Mouse (Mus musculus): ENCODE results near the gene Ice2. TPM values are rescaled to one million over a fixed set of nuclear protein-coding genes. Genes with fewer than 3 reads are reported as not detected.

Gene Ice2
- polyA plus RNA-seq, 1 experiment: 8.4 TPM

- DNase-seq: no peak
- Histone ChIP-seq H3K27me3 (ENCODE audit: control insufficient read depth, insufficient read depth, low read length) (no peaks in the 10 kb centered on the region), H3K27ac (ENCODE audit: insufficient read depth, low read length) (no peak overlapping the region), H3K4me3 (replicated peaks; ENCODE audit: insufficient read depth, low read depth, low read length) (no peak overlapping the region), H3K4me1 (ENCODE audit: control insufficient read depth, insufficient read depth, low read length) (no peaks in the 10 kb centered on the region)
- TF ChIP-seq CTCF (IDR thresholded peaks at IDR 0.05; ENCODE audit: borderline replicate concordance, insufficient read depth, low read depth, low read length) (no peak), POLR2A (IDR thresholded peaks at IDR 0.05; ENCODE audit: borderline replicate concordance, insufficient read depth, low read length) (no peak)
- 97% methylated on average over 1 of the region's 1 CpGs for WGBS
Measured at GRCm38 (mm10) chr9:69419476-69419875, 21.8 kb downstream of the Ice2 start.

- peak in 1 of 2 experiments; percentile 4 for DNase-seq
- TF ChIP-seq POLR2A (IDR thresholded peaks at IDR 0.05; ENCODE audit: borderline replicate concordance, insufficient read depth, low read length) (no peak), CTCF (IDR thresholded peaks at IDR 0.05; ENCODE audit: borderline replicate concordance, insufficient read depth, low read depth, low read length) (no peak)
- H3K27ac ChIP-seq (ENCODE audit: insufficient read depth, low read length): no peak overlapping the region
- H3K4me3 ChIP-seq (replicated peaks; ENCODE audit: insufficient read depth, low read depth, low read length): no peak overlapping the region
- no peaks in the 10 kb centered on the region for H3K4me1 ChIP-seq (ENCODE audit: control insufficient read depth, insufficient read depth, low read length)
- 79% methylated on average over 3 of the region's 3 CpGs for WGBS
- no peaks in the 10 kb centered on the region for H3K27me3 ChIP-seq (ENCODE audit: control insufficient read depth, insufficient read depth, low read length)
Measured at GRCm38 (mm10) chr9:69430531-69430930, 32.8 kb downstream of the Ice2 start.

- no peak overlapping the region for H3K27ac ChIP-seq (ENCODE audit: insufficient read depth, low read length)
- no peaks in the 10 kb centered on the region for H3K4me1 ChIP-seq (ENCODE audit: control insufficient read depth, insufficient read depth, low read length)
- WGBS: 49% methylated on average over 6 of the region's 6 CpGs
- no peaks in the 10 kb centered on the region for H3K27me3 ChIP-seq (ENCODE audit: control insufficient read depth, insufficient read depth, low read length)
- DNase-seq: no peak
- TF ChIP-seq POLR2A (IDR thresholded peaks at IDR 0.05; ENCODE audit: borderline replicate concordance, insufficient read depth, low read length): no peak
- TF ChIP-seq CTCF (IDR thresholded peaks at IDR 0.05; ENCODE audit: borderline replicate concordance, insufficient read depth, low read depth, low read length): no peak
- no peak overlapping the region for H3K4me3 ChIP-seq (replicated peaks; ENCODE audit: insufficient read depth, low read depth, low read length)
Measured at GRCm38 (mm10) chr9:69431863-69432555, 34.3 kb downstream of the Ice2 start.

GRCm38 (mm10) chr9:69435194-69435593, 37.5 kb downstream of the Ice2 start:
- no peaks in the 10 kb centered on the region for H3K4me1 ChIP-seq (ENCODE audit: control insufficient read depth, insufficient read depth, low read length)
- TF ChIP-seq POLR2A (IDR thresholded peaks at IDR 0.05; ENCODE audit: borderline replicate concordance, insufficient read depth, low read length) (no peak), CTCF (IDR thresholded peaks at IDR 0.05; ENCODE audit: borderline replicate concordance, insufficient read depth, low read depth, low read length) (no peak)
- DNase-seq: no peak
- H3K27me3 ChIP-seq (ENCODE audit: control insufficient read depth, insufficient read depth, low read length): no peaks in the 10 kb centered on the region
- H3K27ac ChIP-seq (ENCODE audit: insufficient read depth, low read length): no peak overlapping the region
- WGBS: 63% methylated on average over 10 of the region's 10 CpGs
- no peak overlapping the region for H3K4me3 ChIP-seq (replicated peaks; ENCODE audit: insufficient read depth, low read depth, low read length)

- no peak for DNase-seq
- no peaks in the 10 kb centered on the region for H3K4me1 ChIP-seq (ENCODE audit: control insufficient read depth, insufficient read depth, low read length)
- H3K27me3 ChIP-seq (ENCODE audit: control insufficient read depth, insufficient read depth, low read length): no peaks in the 10 kb centered on the region
- TF ChIP-seq CTCF (IDR thresholded peaks at IDR 0.05; ENCODE audit: borderline replicate concordance, insufficient read depth, low read depth, low read length): no peak
- TF ChIP-seq POLR2A (IDR thresholded peaks at IDR 0.05; ENCODE audit: borderline replicate concordance, insufficient read depth, low read length): no peak
- no peak overlapping the region for H3K27ac ChIP-seq (ENCODE audit: insufficient read depth, low read length)
- H3K4me3 ChIP-seq (replicated peaks; ENCODE audit: insufficient read depth, low read depth, low read length): no peak overlapping the region
Measured at GRCm38 (mm10) chr9:69435662-69436061, 38.0 kb downstream of the Ice2 start.

GRCm38 (mm10) chr9:69439805-69440357, 42.2 kb downstream of the Ice2 start:
- Histone ChIP-seq H3K27me3 (ENCODE audit: control insufficient read depth, insufficient read depth, low read length) (no peaks in the 10 kb centered on the region), H3K4me1 (ENCODE audit: control insufficient read depth, insufficient read depth, low read length) (no peaks in the 10 kb centered on the region), H3K4me3 (replicated peaks; ENCODE audit: insufficient read depth, low read depth, low read length) (no peak overlapping the region), H3K27ac (ENCODE audit: insufficient read depth, low read length) (no peak overlapping the region)
- no peak for TF ChIP-seq POLR2A (IDR thresholded peaks at IDR 0.05; ENCODE audit: borderline replicate concordance, insufficient read depth, low read length)
- TF ChIP-seq CTCF (IDR thresholded peaks at IDR 0.05; ENCODE audit: borderline replicate concordance, insufficient read depth, low read depth, low read length): no peak
- DNase-seq: no peak
- 27% methylated on average over 7 of the region's 7 CpGs for WGBS

- no peak for TF ChIP-seq CTCF (IDR thresholded peaks at IDR 0.05; ENCODE audit: borderline replicate concordance, insufficient read depth, low read depth, low read length)
- TF ChIP-seq POLR2A (IDR thresholded peaks at IDR 0.05; ENCODE audit: borderline replicate concordance, insufficient read depth, low read length): no peak
- Histone ChIP-seq H3K27me3 (ENCODE audit: control insufficient read depth, insufficient read depth, low read length) (no peaks in the 10 kb centered on the region), H3K4me1 (ENCODE audit: control insufficient read depth, insufficient read depth, low read length) (no peaks in the 10 kb centered on the region), H3K4me3 (replicated peaks; ENCODE audit: insufficient read depth, low read depth, low read length) (no peak overlapping the region), H3K27ac (ENCODE audit: insufficient read depth, low read length) (no peak overlapping the region)
- DNase-seq: no peak
- WGBS: 74% methylated on average over 6 of the region's 6 CpGs
Measured at GRCm38 (mm10) chr9:69442471-69443038, 44.8 kb downstream of the Ice2 start.

GRCm38 (mm10) chr9:69443203-69443602, 45.5 kb downstream of the Ice2 start:
- no peak for DNase-seq
- 34% methylated on average over 3 of the region's 3 CpGs for WGBS

More at GRCm38 (mm10) chr9:69443203-69443602, 45.5 kb downstream of the Ice2 start:
- no peak overlapping the region for H3K27ac ChIP-seq (ENCODE audit: insufficient read depth, low read length)
- TF ChIP-seq POLR2A (IDR thresholded peaks at IDR 0.05; ENCODE audit: borderline replicate concordance, insufficient read depth, low read length) (no peak), CTCF (IDR thresholded peaks at IDR 0.05; ENCODE audit: borderline replicate concordance, insufficient read depth, low read depth, low read length) (no peak)
- H3K4me1 ChIP-seq (ENCODE audit: control insufficient read depth, insufficient read depth, low read length): no peaks in the 10 kb centered on the region
- no peak overlapping the region for H3K4me3 ChIP-seq (replicated peaks; ENCODE audit: insufficient read depth, low read depth, low read length)
- no peaks in the 10 kb centered on the region for H3K27me3 ChIP-seq (ENCODE audit: control insufficient read depth, insufficient read depth, low read length)
